Mouse (Mus musculus) embryonic fibroblast, embryonic 13.5 days (primary cell): ENCODE results near the gene Adgrl3.

Source experiments
- CTCF ChIP-seq: IDR thresholded peaks from 2 replicates; pipeline ENCODE4 v1.5.1; 2011; ENCODE audit warnings: mild to moderate bottlenecking, control low read depth, low read length, moderate library complexity, borderline replicate concordance; ENCODE audit not compliant: insufficient read depth
- POLR2A ChIP-seq: IDR thresholded peaks from 2 replicates; pipeline ENCODE4 v1.6.1; 2011; ENCODE audit warnings: low read depth, mild to moderate bottlenecking, control low read depth, low read length, moderate library complexity

DNA sequence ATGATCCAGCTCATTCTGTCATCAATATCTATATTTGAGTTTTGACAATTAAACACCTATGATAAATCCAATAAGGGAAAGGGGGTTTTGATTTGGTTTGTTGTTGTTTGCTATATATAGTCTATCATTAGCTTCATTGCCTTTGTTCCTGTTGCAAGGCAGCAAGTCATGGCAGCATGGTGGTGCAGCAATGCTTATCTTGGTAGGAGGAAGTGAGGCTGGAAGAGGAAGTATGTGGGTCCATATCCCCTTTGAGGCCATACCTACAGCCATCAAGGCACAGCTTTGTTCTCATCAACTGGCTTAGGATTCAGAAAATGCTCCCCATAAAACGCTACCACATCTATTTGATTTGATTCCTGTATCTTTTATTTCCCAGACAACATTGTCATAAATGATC, 58.1 kb downstream of the Adgrl3 start:
- TF ChIP-seq CTCF (no peak), POLR2A (no peak)
